Mouse (Mus musculus) myocyte (in vitro differentiated cells): Measurements from ENCODE around the gene Bscl2. TPM values are rescaled to one million over a fixed set of nuclear protein-coding genes. Genes with fewer than 3 reads are reported as not detected.

Experiments used
- H3K27me3 ChIP-seq: one replicate; pipeline ENCODE4 v1.6.1; 2011; ENCODE audit not compliant: control insufficient read depth, insufficient read depth, insufficient read length
- H3K36me3 ChIP-seq: one replicate; pipeline ENCODE4 v1.6.1; 2011; ENCODE audit not compliant: control insufficient read depth, insufficient read depth
- H3K4me2 ChIP-seq: one replicate; pipeline ENCODE4 v1.6.1; 2011; ENCODE audit warnings: low read depth, control low read depth
- H3K4me3 ChIP-seq: one replicate; pipeline ENCODE4 v1.5.1; 2011; ENCODE audit warnings: mild to moderate bottlenecking, control low read depth, moderate library complexity
- H3K79me2 ChIP-seq: one replicate; pipeline ENCODE4 v1.6.1; 2011; ENCODE audit not compliant: control insufficient read depth, insufficient read depth
- H3ac ChIP-seq: one replicate; pipeline ENCODE4 v1.6.1; 2011; ENCODE audit not compliant: control insufficient read depth, insufficient read length
- CEBPB ChIP-seq: IDR thresholded peaks from 2 replicates; pipeline ENCODE4 v1.6.1; 2011; ENCODE audit warnings: mild to moderate bottlenecking, moderate library complexity; ENCODE audit not compliant: poor library complexity, insufficient read depth, severe bottlenecking
- E2F4 ChIP-seq: IDR thresholded peaks from one replicate; pipeline ENCODE4 v1.6.1; 2011; ENCODE audit warnings: mild to moderate bottlenecking, control low read depth, moderate library complexity; ENCODE audit not compliant: insufficient read depth
- MAX ChIP-seq: IDR thresholded peaks from one replicate; pipeline ENCODE4 v1.6.1; 2011; ENCODE audit warnings: low read depth, mild to moderate bottlenecking, control low read depth
- MYOD1 ChIP-seq, 3 experiments: IDR thresholded peaks; one replicate each; pipeline ENCODE4 v1.6.1; 2011; ENCODE audit warnings: control low read depth in 2 of 3, low read depth in 2 of 3, mild to moderate bottlenecking in 2 of 3, moderate library complexity in 1 of 3; ENCODE audit not compliant: insufficient read length in 2 of 3, control insufficient read depth in 1 of 3
- MYOG ChIP-seq, 3 experiments: IDR thresholded peaks; one replicate each; pipeline ENCODE4 v1.6.1; 2011; ENCODE audit warnings: control low read depth in 2 of 3, low read depth in 2 of 3, mild to moderate bottlenecking in 2 of 3; ENCODE audit not compliant: insufficient read length in 2 of 3, control insufficient read depth in 1 of 3, insufficient read depth in 1 of 3
- POLR2A ChIP-seq: IDR thresholded peaks from one replicate; pipeline ENCODE4 v1.6.1; 2011; ENCODE audit warnings: low read depth, mild to moderate bottlenecking, control low read depth, moderate library complexity; ENCODE audit not compliant: insufficient read length
- POLR2AphosphoS2 ChIP-seq: IDR thresholded peaks from one replicate; pipeline ENCODE4 v1.6.1; 2011; ENCODE audit warnings: low read depth, control low read depth; ENCODE audit not compliant: insufficient read length
- REST ChIP-seq: IDR thresholded peaks from one replicate; pipeline ENCODE4 v1.6.1; 2011; ENCODE audit warnings: mild to moderate bottlenecking, control low read depth, moderate library complexity; ENCODE audit not compliant: insufficient read depth, insufficient read length
- SRF ChIP-seq: IDR thresholded peaks from one replicate; pipeline ENCODE4 v1.6.1; 2011; ENCODE audit warnings: low read depth; ENCODE audit not compliant: control insufficient read depth, insufficient read length
- TCF12 ChIP-seq: IDR thresholded peaks from one replicate; pipeline ENCODE4 v1.6.1; 2011; ENCODE audit warnings: mild to moderate bottlenecking, control low read depth; ENCODE audit not compliant: poor library complexity, insufficient read depth, severe bottlenecking
- TCF3 ChIP-seq: IDR thresholded peaks from one replicate; pipeline ENCODE4 v1.6.1; 2011; ENCODE audit warnings: low read depth, control low read depth; ENCODE audit not compliant: insufficient read length
- USF1 ChIP-seq: IDR thresholded peaks from one replicate; pipeline ENCODE4 v1.6.1; 2011; ENCODE audit warnings: low read depth, mild to moderate bottlenecking, control low read depth, moderate library complexity
- polyA plus RNA-seq: library from polyadenylated mRNA; unstranded; fragments of >200 nt; fragmentation: generic; extraction: Trizol; gene quantifications from one replicate; pipeline ENCODE4 v1.2.1, GENCODE M21; 2012; ENCODE audit warnings: missing spikeins

Gene Bscl2
- polyA plus RNA-seq, 1 experiment = 5.7 TPM

DNA sequence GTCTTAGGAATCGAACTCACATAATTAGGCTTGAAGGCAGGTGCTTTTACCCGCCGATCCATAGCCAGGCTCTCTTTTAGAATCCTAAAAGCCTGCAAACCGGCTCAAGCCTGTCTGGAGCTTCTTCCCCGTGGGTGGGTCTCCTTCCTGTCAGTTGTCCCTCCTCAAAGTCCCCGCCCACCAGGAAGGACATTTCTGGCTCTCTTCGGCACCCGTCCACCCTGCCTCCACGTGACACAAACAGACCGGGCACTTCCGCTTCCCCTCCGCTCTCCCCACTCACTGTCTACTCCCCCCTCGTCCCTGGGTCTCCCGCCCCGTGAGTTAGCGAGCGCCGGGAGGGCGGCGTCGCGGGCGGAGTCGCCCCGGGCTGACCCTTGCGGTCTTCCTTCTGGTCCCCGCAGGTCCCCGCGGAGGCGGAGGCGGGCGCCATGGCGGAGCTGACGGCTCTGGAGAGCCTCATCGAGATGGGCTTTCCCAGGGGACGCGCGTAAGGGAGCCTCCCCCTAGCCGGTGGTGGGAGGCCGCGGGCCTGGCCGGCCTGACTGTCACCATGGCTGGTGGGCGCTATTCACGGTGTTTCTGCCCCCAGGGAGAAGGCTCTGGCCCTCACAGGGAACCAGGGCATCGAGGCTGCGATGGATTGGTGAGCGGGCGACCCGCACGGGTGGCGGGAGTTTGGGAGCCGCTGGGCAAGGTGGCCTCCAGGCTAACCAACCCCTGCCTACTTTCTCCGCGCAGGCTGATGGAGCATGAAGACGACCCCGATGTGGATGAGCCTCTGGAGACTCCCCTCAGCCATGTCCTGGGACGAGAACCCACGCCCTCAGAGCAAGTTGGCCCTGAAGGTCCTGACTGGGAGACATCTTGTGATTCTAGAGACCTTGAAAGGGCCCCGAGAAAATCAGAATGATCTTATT, 34.3 kb downstream of the Bscl2 start, which contains the start of gene Ubxn1:
TSS of gene Ubxn1 (plus strand) at position 230 of the 920 bp plus-strand sequence.
- TF ChIP-seq E2F4 = peak; percentile 12
- TF ChIP-seq USF1 = peak; percentile 100
- TF ChIP-seq REST = no peak
- TF ChIP-seq MYOD1 (IDR thresholded peaks at IDR 0.05; ENCODE audit: control insufficient read depth in 1 of 3, insufficient read length in 2 of 3, low read depth in 2 of 3) = no peak
- peak; percentile 24 for TF ChIP-seq SRF
- TF ChIP-seq MYOG (IDR thresholded peaks at IDR 0.05; ENCODE audit: control insufficient read depth in 1 of 3, insufficient read depth in 1 of 3, insufficient read length in 2 of 3, low read depth in 2 of 3) = peak in 1 of 3 experiments; percentile 19
- peak; percentile 63 for TF ChIP-seq POLR2A
- peak; percentile 41 for TF ChIP-seq POLR2AphosphoS2
- TF ChIP-seq MAX = no peak
- TF ChIP-seq CEBPB = no peak
- no peak for TF ChIP-seq TCF12
- no peak for TF ChIP-seq TCF3
- Histone ChIP-seq H3K27me3 (no peaks in the 10 kb centered on the region), H3K36me3 (peaks cover 30% of the 10 kb centered on the region), H3ac (peak within 1 kb of the TSS; percentile 80), H3K4me3 (peak within 1 kb of the TSS; percentile 77), H3K4me2 (peak within 1 kb of the TSS; percentile 97), H3K79me2 (peaks cover 19% of the 10 kb centered on the region)

DNA sequence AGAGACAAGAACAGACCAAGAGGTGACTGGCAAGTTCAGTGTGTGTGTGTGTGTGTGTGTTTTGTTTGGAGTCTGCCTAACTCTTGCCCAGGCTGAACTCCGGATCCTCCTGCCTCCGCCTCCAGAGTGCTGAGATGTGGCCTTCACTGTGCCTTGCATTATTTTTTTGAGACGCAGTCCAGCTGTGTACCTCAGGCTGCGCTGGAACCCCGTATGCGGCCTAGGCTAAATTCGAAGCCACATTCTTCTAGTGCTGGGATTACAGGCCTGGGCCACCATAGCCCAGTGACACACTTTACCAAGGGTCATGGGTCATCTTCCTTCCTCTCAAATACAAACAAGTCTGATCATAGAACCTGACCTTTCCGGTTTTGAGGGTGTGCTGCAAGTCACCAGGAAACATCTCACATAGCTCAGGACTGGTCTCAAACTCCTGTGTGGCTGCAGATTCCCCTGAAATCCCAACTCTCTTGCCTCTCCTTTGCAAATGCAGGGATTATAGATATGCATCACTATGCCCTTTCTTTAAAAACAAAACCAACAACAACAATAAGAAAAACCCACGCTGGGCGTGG, 35.1 kb downstream of the Bscl2 start:
- no peak for TF ChIP-seq SRF
- TF ChIP-seq REST = no peak
- no peak for TF ChIP-seq TCF12
- no peak for TF ChIP-seq E2F4
- no peak for TF ChIP-seq POLR2A
- Histone ChIP-seq H3K4me3 (peak overlapping the region; percentile 77), H3K36me3 (peaks cover 34% of the 10 kb centered on the region), H3K79me2 (peaks cover 19% of the 10 kb centered on the region), H3K4me2 (peak overlapping the region; percentile 97), H3ac (peak overlapping the region; percentile 80), H3K27me3 (no peaks in the 10 kb centered on the region)

DNA sequence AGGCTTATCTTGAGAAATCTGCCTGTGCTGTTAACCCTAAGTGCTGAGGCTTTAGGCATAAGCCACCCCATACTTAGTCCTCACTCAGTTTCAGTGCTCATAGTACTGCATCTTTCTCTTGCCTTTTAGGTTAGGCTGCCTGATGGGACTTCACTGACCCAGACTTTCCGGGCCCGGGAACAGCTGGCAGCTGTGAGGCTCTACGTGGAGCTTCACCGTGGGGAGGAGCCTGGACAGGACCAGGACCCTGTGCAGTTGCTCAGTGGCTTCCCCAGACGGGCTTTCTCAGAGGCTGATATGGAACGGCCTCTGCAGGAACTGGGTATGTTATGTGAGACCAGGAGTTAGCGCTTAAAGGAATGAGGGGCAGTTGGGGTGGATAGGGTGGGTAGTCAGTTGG, 37.8 kb downstream of the Bscl2 start:
- no peak for TF ChIP-seq POLR2A
- TF ChIP-seq MYOG (IDR thresholded peaks at IDR 0.05; ENCODE audit: control insufficient read depth in 1 of 3, insufficient read depth in 1 of 3, insufficient read length in 2 of 3, low read depth in 2 of 3) = peak in 1 of 3 experiments; percentile 9
- no peaks in the 10 kb centered on the region for H3K27me3 ChIP-seq
- H3K79me2 ChIP-seq = peaks cover 19% of the 10 kb centered on the region
- peaks cover 34% of the 10 kb centered on the region for H3K36me3 ChIP-seq
- H3K4me2 ChIP-seq = no peak overlapping the region
- no peak overlapping the region for H3K4me3 ChIP-seq
- H3ac ChIP-seq = no peak overlapping the region

GRCm38 (mm10) chr19:8880311-8881033, 43.2 kb downstream of the Bscl2 start, which contains the start of gene Uqcc3:
TSS of gene Uqcc3 (minus strand) at chr19:8880923.
- peak within 1 kb of the TSS; percentile 31 for H3ac ChIP-seq
- no peaks in the 10 kb centered on the region for H3K27me3 ChIP-seq
- TF ChIP-seq SRF (no peak), POLR2AphosphoS2 (peak; percentile 76), MYOG (IDR thresholded peaks at IDR 0.05; ENCODE audit: control insufficient read depth in 1 of 3, insufficient read depth in 1 of 3, insufficient read length in 2 of 3, low read depth in 2 of 3) (peak in 1 of 3 experiments; percentile 28), POLR2A (peak; percentile 76), TCF12 (no peak), E2F4 (no peak), TCF3 (no peak), REST (no peak), MYOD1 (IDR thresholded peaks at IDR 0.05; ENCODE audit: control insufficient read depth in 1 of 3, insufficient read length in 2 of 3, low read depth in 2 of 3) (no peak), MAX (peak; percentile 80), USF1 (peak; percentile 68), CEBPB (no peak)
- peak within 1 kb of the TSS; percentile 93 for H3K4me2 ChIP-seq
- H3K4me3 ChIP-seq = peak within 1 kb of the TSS; percentile 72
- peaks cover 15% of the 10 kb centered on the region for H3K36me3 ChIP-seq
- no peaks in the 10 kb centered on the region for H3K79me2 ChIP-seq

- no peak for TF ChIP-seq MYOD1 (IDR thresholded peaks at IDR 0.05; ENCODE audit: control insufficient read depth in 1 of 3, insufficient read length in 2 of 3, low read depth in 2 of 3)
- TF ChIP-seq POLR2AphosphoS2 = no peak
- no peak for TF ChIP-seq TCF12
- TF ChIP-seq MAX = no peak
- TF ChIP-seq MYOG (IDR thresholded peaks at IDR 0.05; ENCODE audit: control insufficient read depth in 1 of 3, insufficient read depth in 1 of 3, insufficient read length in 2 of 3, low read depth in 2 of 3) = no peak
- TF ChIP-seq TCF3 = no peak
- no peak for TF ChIP-seq USF1
- no peak for TF ChIP-seq REST
- TF ChIP-seq CEBPB = no peak
- no peak for TF ChIP-seq SRF
- TF ChIP-seq E2F4 = no peak
These were observed 43.7 kb downstream of the Bscl2 start for GRCm38 (mm10) chr19:8881034-8881392.

More at GRCm38 (mm10) chr19:8881034-8881392, 43.7 kb downstream of the Bscl2 start:
- peak overlapping the region; percentile 31 for H3ac ChIP-seq
- H3K4me2 ChIP-seq = peak overlapping the region; percentile 93
- H3K4me3 ChIP-seq = peak overlapping the region; percentile 72
- peaks cover 9% of the 10 kb centered on the region for H3K36me3 ChIP-seq
- H3K27me3 ChIP-seq = no peaks in the 10 kb centered on the region
- H3K79me2 ChIP-seq = no peaks in the 10 kb centered on the region
